Mouse (Mus musculus): ENCODE measurements around the gene Rgp1. TPM values are rescaled to one million over a fixed set of nuclear protein-coding genes. Genes with fewer than 3 reads are reported as not detected.

Rgp1 gene
- polyA plus RNA-seq, 1 experiment from 2014 or later = 38.7 TPM

- H3K4me2 ChIP-seq (ENCODE audit: low read depth, low read length, severe bottlenecking) = no peak overlapping the region
- H3K9me3 ChIP-seq (ENCODE audit: control insufficient read depth, low read length) = no peaks in the 10 kb centered on the region
- no peak overlapping the region for H3K4me3 ChIP-seq (ENCODE audit: low read depth, low read length)
- H3K27ac ChIP-seq (ENCODE audit: low read depth, low read length) = no peak overlapping the region
- DNase-seq (ENCODE audit: low spot score) = no peak
- H3K9ac ChIP-seq (ENCODE audit: low read length) = no peak overlapping the region
- H3K4me1 ChIP-seq (replicated peaks; ENCODE audit: control insufficient read depth, insufficient read depth, low read length) = no peaks in the 10 kb centered on the region
- H3K27me3 ChIP-seq (ENCODE audit: control insufficient read depth, insufficient read depth, low read length) = no peaks in the 10 kb centered on the region
- 77% methylated on average over 9 of the region's 9 CpGs for WGBS
- H3K36me3 ChIP-seq (ENCODE audit: control insufficient read depth, insufficient read depth, low read length) = no peaks in the 10 kb centered on the region
- ATAC-seq (replicated peaks; ENCODE audit: low FRiP score) = no peak
Measured at GRCm38 (mm10) chr4:43604751-43605685, 26.5 kb downstream of the Rgp1 start.

- Histone ChIP-seq H3K27me3 (ENCODE audit: control insufficient read depth, insufficient read depth, low read length) (no peaks in the 10 kb centered on the region), H3K27ac (ENCODE audit: low read depth, low read length) (no peak overlapping the region), H3K4me2 (ENCODE audit: low read depth, low read length, severe bottlenecking) (no peak overlapping the region), H3K4me1 (replicated peaks; ENCODE audit: control insufficient read depth, insufficient read depth, low read length) (no peaks in the 10 kb centered on the region), H3K36me3 (ENCODE audit: control insufficient read depth, insufficient read depth, low read length) (no peaks in the 10 kb centered on the region), H3K4me3 (ENCODE audit: low read depth, low read length) (no peak overlapping the region), H3K9me3 (ENCODE audit: control insufficient read depth, low read length) (no peaks in the 10 kb centered on the region), H3K9ac (ENCODE audit: low read length) (no peak overlapping the region)
- ATAC-seq (replicated peaks; ENCODE audit: low FRiP score) (no peak), DNase-seq (ENCODE audit: low spot score) (no peak)
- 69% methylated on average over 10 of the region's 10 CpGs for WGBS
Measured at GRCm38 (mm10) chr4:43612534-43612933, 34.0 kb downstream of the Rgp1 start.

GRCm38 (mm10) chr4:43613060-43613730 is 34.7 kb downstream of the Rgp1 start:
- no peaks in the 10 kb centered on the region for H3K4me1 ChIP-seq (replicated peaks; ENCODE audit: control insufficient read depth, insufficient read depth, low read length)
- no peak overlapping the region for H3K9ac ChIP-seq (ENCODE audit: low read length)
- H3K9me3 ChIP-seq (ENCODE audit: control insufficient read depth, low read length) = no peaks in the 10 kb centered on the region
- H3K4me3 ChIP-seq (ENCODE audit: low read depth, low read length) = no peak overlapping the region
- no peaks in the 10 kb centered on the region for H3K27me3 ChIP-seq (ENCODE audit: control insufficient read depth, insufficient read depth, low read length)
- ATAC-seq (replicated peaks; ENCODE audit: low FRiP score) (no peak), DNase-seq (ENCODE audit: low spot score) (no peak)
- H3K4me2 ChIP-seq (ENCODE audit: low read depth, low read length, severe bottlenecking) = no peak overlapping the region
- H3K36me3 ChIP-seq (ENCODE audit: control insufficient read depth, insufficient read depth, low read length) = no peaks in the 10 kb centered on the region
- WGBS = 71% methylated on average over 3 of the region's 3 CpGs
- no peak overlapping the region for H3K27ac ChIP-seq (ENCODE audit: low read depth, low read length)

GRCm38 (mm10) chr4:43620146-43620778 is 41.7 kb downstream of the Rgp1 start:
- no peak for DNase-seq (ENCODE audit: low spot score)
- no peaks in the 10 kb centered on the region for H3K36me3 ChIP-seq (ENCODE audit: control insufficient read depth, insufficient read depth, low read length)
- no peak overlapping the region for H3K9ac ChIP-seq (ENCODE audit: low read length)
- no peak overlapping the region for H3K4me3 ChIP-seq (ENCODE audit: low read depth, low read length)
- no peak for ATAC-seq (replicated peaks; ENCODE audit: low FRiP score)
- WGBS = 88% methylated on average over 4 of the region's 4 CpGs
- no peak overlapping the region for H3K4me2 ChIP-seq (ENCODE audit: low read depth, low read length, severe bottlenecking)
- no peaks in the 10 kb centered on the region for H3K4me1 ChIP-seq (replicated peaks; ENCODE audit: control insufficient read depth, insufficient read depth, low read length)
- no peaks in the 10 kb centered on the region for H3K27me3 ChIP-seq (ENCODE audit: control insufficient read depth, insufficient read depth, low read length)
- H3K9me3 ChIP-seq (ENCODE audit: control insufficient read depth, low read length) = peaks cover 6% of the 10 kb centered on the region
- no peak overlapping the region for H3K27ac ChIP-seq (ENCODE audit: low read depth, low read length)

GRCm38 (mm10) chr4:43629106-43629817 is 50.7 kb downstream of the Rgp1 start:
- Histone ChIP-seq H3K9me3 (ENCODE audit: control insufficient read depth, low read length) (peaks cover 10% of the 10 kb centered on the region), H3K4me3 (ENCODE audit: low read depth, low read length) (no peak overlapping the region), H3K27ac (ENCODE audit: low read depth, low read length) (no peak overlapping the region), H3K36me3 (ENCODE audit: control insufficient read depth, insufficient read depth, low read length) (no peaks in the 10 kb centered on the region), H3K4me2 (ENCODE audit: low read depth, low read length, severe bottlenecking) (no peak overlapping the region), H3K27me3 (ENCODE audit: control insufficient read depth, insufficient read depth, low read length) (peaks cover 6% of the 10 kb centered on the region), H3K9ac (ENCODE audit: low read length) (no peak overlapping the region), H3K4me1 (replicated peaks; ENCODE audit: control insufficient read depth, insufficient read depth, low read length) (peaks cover 10% of the 10 kb centered on the region)
- peak; percentile 61 for DNase-seq (ENCODE audit: low spot score)
- whole genome bisulfite sequencing = 39% methylated on average over 20 of the region's 20 CpGs
- no peak for ATAC-seq (replicated peaks; ENCODE audit: low FRiP score)

- DNase-seq (ENCODE audit: low spot score) (peak; percentile 81), ATAC-seq (replicated peaks; ENCODE audit: low FRiP score) (peak; percentile 58; the same call in 1 of the 2 replicates)
- Histone ChIP-seq H3K9me3 (ENCODE audit: control insufficient read depth, low read length) (peaks cover 6% of the 10 kb centered on the region), H3K4me2 (ENCODE audit: low read depth, low read length, severe bottlenecking) (peak overlapping the region; percentile 24; the same call in 1 of the 2 replicates), H3K9ac (ENCODE audit: low read length) (no peak overlapping the region), H3K27ac (ENCODE audit: low read depth, low read length) (0 out of 2 replicates have a peak overlapping the region, but pooled peaks have one; percentile 50), H3K4me3 (ENCODE audit: low read depth, low read length) (no peak overlapping the region), H3K4me1 (replicated peaks; ENCODE audit: control insufficient read depth, insufficient read depth, low read length) (peaks cover 10% of the 10 kb centered on the region), H3K27me3 (ENCODE audit: control insufficient read depth, insufficient read depth, low read length) (peaks cover 6% of the 10 kb centered on the region), H3K36me3 (ENCODE audit: control insufficient read depth, insufficient read depth, low read length) (no peaks in the 10 kb centered on the region)
- WGBS = 3% methylated on average over 5 of the region's 5 CpGs
Measured at GRCm38 (mm10) chr4:43630030-43630581, 51.6 kb downstream of the Rgp1 start.

GRCm38 (mm10) chr4:43630671-43631045 is 52.1 kb downstream of the Rgp1 start:
- DNase-seq (ENCODE audit: low spot score) (peak; percentile 52), ATAC-seq (replicated peaks; ENCODE audit: low FRiP score) (peak; percentile 31; the same call in 1 of the 2 replicates)
- H3K4me3 ChIP-seq (ENCODE audit: low read depth, low read length) = peak overlapping the region; percentile 64
- H3K4me1 ChIP-seq (replicated peaks; ENCODE audit: control insufficient read depth, insufficient read depth, low read length) = peaks cover 10% of the 10 kb centered on the region
- H3K9ac ChIP-seq (ENCODE audit: low read length) = peak overlapping the region; percentile 90; the same call in 1 of the 2 replicates
- peaks cover under 1% of the 10 kb centered on the region; the same call in 1 of the 2 replicates for H3K9me3 ChIP-seq (ENCODE audit: control insufficient read depth, low read length)
- no peaks in the 10 kb centered on the region for H3K36me3 ChIP-seq (ENCODE audit: control insufficient read depth, insufficient read depth, low read length)
- H3K4me2 ChIP-seq (ENCODE audit: low read depth, low read length, severe bottlenecking) = peak overlapping the region; percentile 90
- H3K27me3 ChIP-seq (ENCODE audit: control insufficient read depth, insufficient read depth, low read length) = peaks cover 6% of the 10 kb centered on the region
- WGBS = 21% methylated on average over 5 of the region's 5 CpGs
- peak overlapping the region; percentile 50; the same call in 1 of the 2 replicates for H3K27ac ChIP-seq (ENCODE audit: low read depth, low read length)

All from forebrain, embryonic 11.5 days (tissue).